ENCODE assay signal across 8 mouse cellular contexts in genomic region chr10:9053371-9053770, GRCm38 (mm10).
DNase-seq lines count a peak whose midpoint lies in the region; ATAC-seq lines count a peak whose summit lies in the region.

No protein-coding gene starts in this region.

- ATAC-seq in megakaryocyte progenitor cell, adult 5-6 weeks (replicated peaks; ENCODE audit: poor library complexity): peak; percentile 44; the same call in 1 of the 2 replicates

- peak; percentile 20 to 55 for DNase-seq in cerebellum, postnatal 14 days
- DNase-seq in cerebellum, adult 11-12 months: no peak
- peak; percentile 29 for DNase-seq in left cerebral cortex, adult 11 months (ENCODE audit: low spot score)
- no peak for DNase-seq in left cerebral cortex, postnatal 36 days (ENCODE audit: low spot score in 2 of 2)
- DNase-seq in c-Kit-positive CD71-negative TER-119-negative erythroid progenitor cells, embryonic 14.5 days (ENCODE audit: low read depth): peak; percentile 1
- DNase-seq in adrenal gland, postnatal 4 days (ENCODE audit: low spot score in 2 of 2): no peak
- DNase-seq in yolk sac, embryonic 10.5 days (ENCODE audit: low spot score): no peak

- intact Hi-C loops in left cerebral cortex, postnatal 36 days (cut with DNase I): loop anchor here (2.0 to 10.0 kb wide), 2 partner anchors 623 to 701 kb away; no protein-coding TSS in a partner anchor

Comparison
In these comparisons a context has a peak if more than half of its experiments do, and no peak if none do; other contexts are left out.
1. DNase-seq: peak in cerebellum, postnatal 14 days (2 of 2), left cerebral cortex, adult 11 months (single experiment) and c-Kit-positive CD71-negative TER-119-negative erythroid progenitor cells, embryonic 14.5 days (single experiment); none in cerebellum, adult 11-12 months (single experiment), left cerebral cortex, postnatal 36 days (0 of 2), adrenal gland, postnatal 4 days (0 of 2) and yolk sac, embryonic 10.5 days (single experiment).